Mouse (Mus musculus) forebrain, embryonic 10.5 days (tissue): ENCODE results near the gene Fntb. TPM values are rescaled to one million over a fixed set of nuclear protein-coding genes. Genes with fewer than 3 reads are reported as not detected.

ENCODE experiments used
- DNase-seq: peaks from one replicate; pipeline ENCODE4 v3.0.0-alpha.2; 2017; ENCODE audit warnings: low spot score; ENCODE audit errors: extremely low spot score
- H3K27ac ChIP-seq: fragments of 300-500 bp; sonication (generic); 2 replicates; pipeline ENCODE4 v1.5.1; 2016; ENCODE audit warnings: mild to moderate bottlenecking
- H3K27me3 ChIP-seq: fragments of 300-500 bp; sonication (generic); 2 replicates; pipeline ENCODE4 v1.6.1; 2016; ENCODE audit warnings: mild to moderate bottlenecking; ENCODE audit not compliant: poor library complexity, severe bottlenecking
- H3K36me3 ChIP-seq: fragments of 300-500 bp; sonication (generic); replicated peaks from 2 replicates; pipeline ENCODE4 v1.6.1; 2016; ENCODE audit warnings: mild to moderate bottlenecking, moderate library complexity
- H3K4me1 ChIP-seq: fragments of 300-500 bp; sonication (generic); 2 replicates; pipeline ENCODE4 v1.6.1; 2016
- H3K4me3 ChIP-seq: fragments of 300-500 bp; sonication (generic); 2 replicates; pipeline ENCODE4 v1.5.1; 2016; ENCODE audit warnings: mild to moderate bottlenecking, moderate library complexity
- H3K9me3 ChIP-seq: fragments of 300-500 bp; sonication (generic); 2 replicates; pipeline ENCODE4 v1.6.1; 2016; ENCODE audit warnings: mild to moderate bottlenecking, moderate library complexity
- WGBS: fragments of 180-500 bp; shearing (Covaris S2); methylation state at CpG from one replicate; pipeline ENCODE4 v1.1.7; 2016; 5-methylcytosine and 5-hydroxymethylcytosine counted together
- polyA plus RNA-seq: library from polyadenylated mRNA; unstranded; fragments of >200 nt; fragmentation: Nextera tagmentation; extraction: Ambion mirVana; gene quantifications from 2 replicates; pipeline ENCODE4 v1.2.1, GENCODE M21; 2016

Gene Fntb
- polyA plus RNA-seq, 1 experiment from 2014 or later: 44.7 TPM

DNA sequence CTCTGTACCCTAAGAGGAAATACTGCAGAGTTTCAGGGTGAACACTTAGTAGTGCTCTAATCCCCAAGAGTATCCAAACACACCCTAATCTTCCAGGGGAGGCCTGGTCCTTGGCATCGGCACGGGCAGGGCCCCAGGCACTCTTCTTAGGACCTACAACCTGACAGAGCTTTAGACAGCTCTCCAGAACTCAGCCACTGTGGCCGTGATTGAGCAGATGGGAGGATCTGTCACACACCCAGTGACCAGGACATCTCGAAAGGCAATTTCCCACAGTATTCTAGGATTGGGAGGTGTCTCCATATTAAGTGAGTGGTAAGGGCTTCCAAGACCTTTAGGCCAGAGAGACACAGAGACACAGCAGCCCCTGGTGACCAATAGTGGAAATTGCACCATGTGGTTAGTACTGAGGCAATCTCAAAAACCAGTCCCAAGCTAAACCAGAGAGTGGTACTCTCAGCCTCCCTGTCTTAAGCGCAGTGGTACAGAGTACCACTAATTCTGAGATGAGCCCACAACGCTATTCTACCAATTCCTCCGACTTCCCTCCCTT lies 38.4 kb downstream of the Fntb start:
- peak; percentile 41 for DNase-seq
- Histone ChIP-seq H3K27ac (no peak overlapping the region), H3K4me1 (peaks cover 6% of the 10 kb centered on the region), H3K9me3 (no peaks in the 10 kb centered on the region), H3K4me3 (no peak overlapping the region), H3K27me3 (no peaks in the 10 kb centered on the region), H3K36me3 (no peaks in the 10 kb centered on the region)
- WGBS: 61% methylated on average over 7 of the region's 7 CpGs

- Histone ChIP-seq H3K27ac (no peak overlapping the region), H3K27me3 (no peaks in the 10 kb centered on the region), H3K4me1 (no peaks in the 10 kb centered on the region), H3K9me3 (no peaks in the 10 kb centered on the region), H3K4me3 (no peak overlapping the region), H3K36me3 (no peaks in the 10 kb centered on the region)
- DNase-seq: no peak
- WGBS: 90% methylated on average over 10 of the region's 10 CpGs
Observed at GRCm38 (mm10) chr12:76805056-76805811, 39.8 kb downstream of the Fntb start.

DNA sequence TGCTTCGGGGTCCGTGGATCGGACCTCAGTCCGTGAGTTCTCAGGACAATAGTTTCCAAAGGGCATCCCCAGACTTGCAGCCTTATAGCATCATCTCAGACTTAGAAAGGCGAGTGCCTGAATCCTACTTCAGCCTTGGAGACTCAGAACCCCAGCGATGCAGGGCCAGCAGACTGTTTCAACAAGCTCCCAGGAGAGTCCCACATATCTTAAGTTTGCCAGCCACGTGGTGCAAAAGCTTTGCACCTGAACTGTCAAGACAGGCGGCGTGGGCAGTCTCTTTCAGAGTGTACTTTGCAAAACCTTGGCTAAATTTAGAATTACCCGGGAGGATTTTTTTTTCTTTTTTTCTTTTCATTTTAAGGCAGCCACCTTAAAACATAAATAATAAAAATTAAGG lies 42.4 kb downstream of the Fntb start:
- H3K4me1 ChIP-seq: no peaks in the 10 kb centered on the region
- H3K36me3 ChIP-seq: no peaks in the 10 kb centered on the region
- no peak overlapping the region for H3K27ac ChIP-seq
- 81% methylated on average over 10 of the region's 10 CpGs for WGBS
- DNase-seq: no peak
- H3K9me3 ChIP-seq: no peaks in the 10 kb centered on the region
- no peaks in the 10 kb centered on the region for H3K27me3 ChIP-seq
- H3K4me3 ChIP-seq: no peak overlapping the region

- WGBS: 91% methylated on average over 5 of the region's 5 CpGs
- Histone ChIP-seq H3K9me3 (no peaks in the 10 kb centered on the region), H3K36me3 (no peaks in the 10 kb centered on the region), H3K4me1 (no peaks in the 10 kb centered on the region), H3K27ac (no peak overlapping the region), H3K27me3 (no peaks in the 10 kb centered on the region), H3K4me3 (no peak overlapping the region)
- DNase-seq: no peak
Observed at GRCm38 (mm10) chr12:76810491-76810890, 45.1 kb downstream of the Fntb start.

DNA sequence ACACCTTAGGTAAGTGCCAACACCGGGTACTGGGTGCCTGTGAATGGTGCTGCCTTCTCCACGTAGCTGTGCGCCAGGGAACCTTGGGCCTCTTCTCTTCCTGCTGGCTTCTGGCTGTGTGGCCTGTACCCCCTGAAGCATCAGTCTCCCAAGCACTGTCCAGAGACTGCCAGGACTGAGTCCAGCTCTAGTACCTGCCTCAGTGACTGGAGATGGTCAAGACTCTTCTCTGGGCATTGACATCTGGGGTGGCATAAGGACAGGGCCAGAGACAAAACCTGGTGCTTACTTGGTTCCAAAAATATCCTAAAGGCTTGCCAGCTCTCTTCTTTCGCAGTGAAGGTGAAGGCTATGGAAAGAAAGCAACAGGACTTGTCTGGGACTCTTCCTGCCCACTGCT lies 45.6 kb downstream of the Fntb start:
- H3K27me3 ChIP-seq: peaks cover under 1% of the 10 kb centered on the region; the same call in 1 of the 2 replicates
- WGBS: 87% methylated on average over 4 of the region's 4 CpGs

DNA sequence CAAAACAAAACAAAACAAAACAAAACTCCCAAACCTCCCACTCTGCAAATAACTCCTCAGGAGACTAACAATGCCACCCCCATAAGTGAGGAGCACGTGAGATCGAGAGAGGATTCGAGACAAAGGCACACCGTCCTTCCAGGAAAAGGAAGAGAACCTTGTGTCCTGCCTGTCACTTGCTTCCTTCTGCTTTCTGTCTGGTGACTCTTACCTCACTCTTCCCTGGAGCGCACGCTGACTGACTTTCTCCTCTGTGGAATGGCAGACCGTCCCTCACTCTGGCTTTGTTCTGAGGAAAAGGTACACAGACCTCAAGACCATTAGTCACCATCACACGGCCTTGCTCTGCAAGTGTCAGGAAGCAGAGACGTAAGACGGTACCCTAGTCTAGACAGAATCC lies 48.2 kb downstream of the Fntb start:
- Histone ChIP-seq H3K27ac (no peak overlapping the region), H3K9me3 (no peaks in the 10 kb centered on the region), H3K4me1 (peaks cover 21% of the 10 kb centered on the region), H3K27me3 (peaks cover 14% of the 10 kb centered on the region), H3K4me3 (no peak overlapping the region), H3K36me3 (no peaks in the 10 kb centered on the region)
- 84% methylated on average over 10 of the region's 10 CpGs for WGBS
- no peak for DNase-seq

More for the DNA sequence above, 45.6 kb downstream of the Fntb start:
- Histone ChIP-seq H3K36me3 (no peaks in the 10 kb centered on the region), H3K9me3 (no peaks in the 10 kb centered on the region), H3K27ac (no peak overlapping the region), H3K4me1 (no peaks in the 10 kb centered on the region), H3K4me3 (no peak overlapping the region)
- no peak for DNase-seq

- no peak overlapping the region for H3K27ac ChIP-seq
- H3K9me3 ChIP-seq: no peaks in the 10 kb centered on the region
- H3K27me3 ChIP-seq: peaks cover 20% of the 10 kb centered on the region
- no peak overlapping the region for H3K4me3 ChIP-seq
- H3K36me3 ChIP-seq: no peaks in the 10 kb centered on the region
- WGBS: 92% methylated on average over 2 of the region's 2 CpGs
- no peak for DNase-seq
- H3K4me1 ChIP-seq: peaks cover 21% of the 10 kb centered on the region
Observed at GRCm38 (mm10) chr12:76814120-76814519, 48.7 kb downstream of the Fntb start.

DNA sequence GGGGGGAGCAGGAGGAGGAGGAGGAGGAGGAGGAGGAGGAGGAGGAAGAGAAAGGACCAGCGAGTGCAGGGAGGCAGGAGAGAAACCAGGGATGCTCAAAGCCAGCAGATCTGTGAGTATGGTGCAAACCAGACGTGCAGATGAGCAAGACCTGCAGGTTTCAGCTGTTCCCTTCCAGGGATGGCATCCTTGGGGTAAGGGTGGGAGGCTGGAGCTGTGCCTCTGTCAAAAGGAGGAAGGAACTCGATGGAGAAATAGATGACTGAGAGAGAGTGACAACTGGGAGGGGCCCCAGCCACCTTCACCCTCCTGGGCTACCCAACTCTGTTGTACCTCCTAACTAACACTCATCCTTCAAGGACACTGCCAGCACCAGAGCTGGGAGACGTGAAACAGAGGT lies 51.3 kb downstream of the Fntb start:
- no peak overlapping the region for H3K4me3 ChIP-seq
- no peak for DNase-seq
- no peak overlapping the region for H3K27ac ChIP-seq
- H3K27me3 ChIP-seq: peaks cover 46% of the 10 kb centered on the region
- no peaks in the 10 kb centered on the region for H3K9me3 ChIP-seq
- no peaks in the 10 kb centered on the region for H3K36me3 ChIP-seq
- peaks cover 41% of the 10 kb centered on the region for H3K4me1 ChIP-seq
- WGBS: 62% methylated on average over 4 of the region's 4 CpGs

DNA sequence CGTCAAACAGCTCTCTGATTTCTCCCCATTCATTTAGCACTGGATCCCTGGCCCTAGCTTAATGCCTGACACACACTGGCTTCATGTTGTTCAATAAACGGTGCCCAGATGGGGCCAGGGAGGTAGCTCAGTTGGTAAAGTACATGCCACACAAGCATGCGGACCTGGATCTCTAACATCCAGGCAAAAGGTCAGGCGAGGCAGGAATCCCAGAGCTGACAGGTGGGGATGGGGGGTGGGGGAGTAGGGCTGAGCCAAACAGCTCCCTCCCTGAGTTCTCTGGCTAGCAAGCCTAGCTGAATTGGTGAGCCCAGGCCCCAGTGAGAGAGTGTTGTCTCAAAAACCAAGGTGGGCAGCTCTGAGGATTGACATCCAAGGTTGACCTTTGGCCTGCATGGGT lies 51.8 kb downstream of the Fntb start:
- H3K27ac ChIP-seq: no peak overlapping the region
- WGBS: 68% methylated on average over 4 of the region's 4 CpGs
- H3K36me3 ChIP-seq: no peaks in the 10 kb centered on the region
- H3K4me1 ChIP-seq: peaks cover 45% of the 10 kb centered on the region
- H3K4me3 ChIP-seq: no peak overlapping the region
- H3K27me3 ChIP-seq: peaks cover 51% of the 10 kb centered on the region
- DNase-seq: no peak
- H3K9me3 ChIP-seq: no peaks in the 10 kb centered on the region

DNA sequence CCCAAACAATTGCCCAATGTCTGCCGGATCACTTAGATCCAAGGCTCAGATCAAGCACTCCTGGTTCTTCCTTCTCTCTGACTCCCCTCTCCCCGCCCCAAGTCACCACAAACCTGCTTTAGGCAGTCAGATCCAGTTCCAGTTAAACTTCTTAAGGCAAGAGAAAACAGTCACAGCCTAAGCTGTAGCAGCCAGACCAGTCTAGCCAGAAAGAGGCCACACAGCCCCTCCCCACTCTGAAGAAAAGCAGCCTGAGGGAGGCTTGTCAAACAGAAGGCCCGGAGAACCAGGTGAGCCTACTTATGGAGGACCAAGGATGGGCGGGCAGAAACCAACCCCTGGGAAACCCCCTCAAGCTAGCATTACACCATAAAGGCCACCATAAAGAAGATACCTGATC lies 52.7 kb downstream of the Fntb start:
- no peak for DNase-seq
- peak overlapping the region; percentile 36 for H3K27ac ChIP-seq
- peaks cover 60% of the 10 kb centered on the region for H3K27me3 ChIP-seq
- no peaks in the 10 kb centered on the region for H3K9me3 ChIP-seq
- WGBS: 53% methylated on average over 4 of the region's 4 CpGs
- H3K36me3 ChIP-seq: no peaks in the 10 kb centered on the region
- no peak overlapping the region for H3K4me3 ChIP-seq
- peaks cover 52% of the 10 kb centered on the region for H3K4me1 ChIP-seq

GRCm38 (mm10) chr12:76818908-76819307 lies 53.5 kb downstream of the Fntb start:
- Histone ChIP-seq H3K4me1 (peaks cover 52% of the 10 kb centered on the region), H3K36me3 (no peaks in the 10 kb centered on the region), H3K27me3 (peaks cover 68% of the 10 kb centered on the region), H3K9me3 (no peaks in the 10 kb centered on the region), H3K4me3 (no peak overlapping the region), H3K27ac (no peak overlapping the region)
- 90% methylated on average over 9 of the region's 9 CpGs for WGBS
- no peak for DNase-seq

GRCm38 (mm10) chr12:76819816-76820215 lies 54.4 kb downstream of the Fntb start:
- Histone ChIP-seq H3K36me3 (no peaks in the 10 kb centered on the region), H3K27me3 (peaks cover 77% of the 10 kb centered on the region), H3K4me1 (peaks cover 52% of the 10 kb centered on the region), H3K9me3 (no peaks in the 10 kb centered on the region), H3K4me3 (no peak overlapping the region), H3K27ac (no peak overlapping the region)
- DNase-seq: no peak
- 64% methylated on average over 6 of the region's 6 CpGs for WGBS

GRCm38 (mm10) chr12:76820615-76821014 lies 55.2 kb downstream of the Fntb start:
- no peaks in the 10 kb centered on the region for H3K36me3 ChIP-seq
- no peak for DNase-seq
- peaks cover 85% of the 10 kb centered on the region for H3K27me3 ChIP-seq
- no peaks in the 10 kb centered on the region for H3K9me3 ChIP-seq
- H3K4me3 ChIP-seq: no peak overlapping the region
- peaks cover 52% of the 10 kb centered on the region for H3K4me1 ChIP-seq
- WGBS: 39% methylated on average over 4 of the region's 4 CpGs
- H3K27ac ChIP-seq: 0 out of 2 replicates have a peak overlapping the region, but pooled peaks have one; percentile 25
